Mouse (Mus musculus) neutrophil, adult 59 days (primary cell): ENCODE measurements around the gene Ndufaf1. TPM values are rescaled to one million over a fixed set of nuclear protein-coding genes. Genes with fewer than 3 reads are reported as not detected.

Experiments
- total RNA-seq, 2 experiments: library from RNA; stranded (reverse); gene quantifications; 1 replicate in 1 of 2; 2 replicates in 1 of 2; pipeline ENCODE4 v1.2.4; 2023

Gene Ndufaf1
- total RNA-seq = 1 to 10 TPM; 7.2 to 8.2 TPM

DNA sequence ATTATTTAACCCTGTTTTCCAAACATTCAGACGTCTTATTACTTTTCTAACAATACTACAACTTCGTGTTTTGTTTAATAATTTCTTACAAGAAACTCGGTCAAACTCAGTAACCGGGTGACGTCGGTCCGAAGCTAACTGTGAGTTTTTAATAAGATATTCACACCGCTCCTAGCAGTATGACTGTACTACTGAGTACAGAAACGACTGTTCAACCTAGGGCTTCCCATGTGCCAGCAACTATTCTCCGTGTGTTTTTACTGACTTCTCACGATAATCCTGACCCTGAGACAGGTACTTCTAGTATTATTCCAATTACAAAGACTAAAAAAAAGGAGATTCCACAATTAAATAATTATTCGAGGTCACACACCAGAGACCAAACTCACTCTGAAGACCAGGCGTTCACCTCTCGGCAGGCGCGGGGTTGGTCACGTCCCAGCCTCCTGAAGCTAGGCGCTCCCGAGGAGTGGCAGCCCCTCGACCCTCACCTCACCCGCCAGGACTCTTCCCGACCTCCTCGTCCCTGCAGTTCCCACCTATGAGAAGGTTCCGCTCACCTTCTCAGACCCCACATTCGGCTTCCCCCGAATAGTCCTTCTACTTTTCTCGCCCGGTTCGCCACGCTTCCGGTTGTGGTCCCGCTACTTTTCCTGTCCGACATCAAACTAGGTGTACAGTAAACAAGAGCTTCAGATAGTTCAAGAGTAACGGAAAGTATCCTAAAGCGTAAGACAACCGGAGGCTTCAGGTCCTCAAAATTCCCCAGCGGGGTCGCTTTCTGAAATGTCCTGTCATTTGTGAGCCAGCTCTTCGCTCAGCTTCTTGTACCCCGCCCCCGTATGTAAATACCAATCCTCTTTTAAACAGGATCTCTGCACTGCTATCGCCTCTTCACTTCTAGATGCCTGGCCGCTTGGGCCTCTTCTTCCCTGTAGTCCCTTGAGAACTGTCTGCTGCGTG, at the start of gene Ndufaf1:
Ndufaf1 (minus strand) TSS at position 608 of the 963 bp plus-strand sequence.

DNA sequence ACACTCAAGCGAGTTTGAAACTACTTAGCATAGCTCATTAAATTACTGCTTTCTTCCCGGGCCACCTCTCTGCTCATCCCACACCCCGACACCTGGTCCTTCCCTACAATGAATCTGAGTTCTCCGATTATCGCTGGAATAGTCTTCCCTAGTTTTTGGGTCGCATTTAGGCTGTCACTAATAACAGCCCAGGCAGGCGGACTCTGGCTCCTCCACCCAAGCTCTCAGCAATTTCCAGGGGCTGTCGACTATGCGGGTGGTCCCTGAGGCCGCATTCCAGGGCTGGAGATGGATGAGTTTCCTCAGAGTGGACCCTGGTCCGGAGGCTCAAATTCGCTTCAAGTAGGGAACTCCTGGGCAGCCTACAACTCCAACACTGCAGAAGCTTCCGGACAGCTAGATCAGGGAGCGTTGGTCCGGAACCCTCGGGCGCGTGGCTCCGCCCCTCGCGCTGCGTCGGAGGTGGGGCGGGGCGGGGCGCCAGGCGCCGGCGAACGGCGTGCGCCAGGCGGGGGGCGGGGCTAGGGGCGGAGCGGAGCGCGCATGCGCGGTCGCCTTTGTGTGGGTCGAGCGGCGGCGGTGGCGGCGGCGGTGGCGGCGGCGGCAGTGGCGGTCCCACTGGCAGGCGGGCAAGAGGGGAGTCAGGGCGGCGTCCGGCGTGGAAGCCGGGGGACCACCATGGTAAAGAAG, 12.0 kb upstream of the Ndufaf1 start, which contains the start of gene Rtf1:
Rtf1 (plus strand) TSS at position 544 of the 690 bp plus-strand sequence.

DNA sequence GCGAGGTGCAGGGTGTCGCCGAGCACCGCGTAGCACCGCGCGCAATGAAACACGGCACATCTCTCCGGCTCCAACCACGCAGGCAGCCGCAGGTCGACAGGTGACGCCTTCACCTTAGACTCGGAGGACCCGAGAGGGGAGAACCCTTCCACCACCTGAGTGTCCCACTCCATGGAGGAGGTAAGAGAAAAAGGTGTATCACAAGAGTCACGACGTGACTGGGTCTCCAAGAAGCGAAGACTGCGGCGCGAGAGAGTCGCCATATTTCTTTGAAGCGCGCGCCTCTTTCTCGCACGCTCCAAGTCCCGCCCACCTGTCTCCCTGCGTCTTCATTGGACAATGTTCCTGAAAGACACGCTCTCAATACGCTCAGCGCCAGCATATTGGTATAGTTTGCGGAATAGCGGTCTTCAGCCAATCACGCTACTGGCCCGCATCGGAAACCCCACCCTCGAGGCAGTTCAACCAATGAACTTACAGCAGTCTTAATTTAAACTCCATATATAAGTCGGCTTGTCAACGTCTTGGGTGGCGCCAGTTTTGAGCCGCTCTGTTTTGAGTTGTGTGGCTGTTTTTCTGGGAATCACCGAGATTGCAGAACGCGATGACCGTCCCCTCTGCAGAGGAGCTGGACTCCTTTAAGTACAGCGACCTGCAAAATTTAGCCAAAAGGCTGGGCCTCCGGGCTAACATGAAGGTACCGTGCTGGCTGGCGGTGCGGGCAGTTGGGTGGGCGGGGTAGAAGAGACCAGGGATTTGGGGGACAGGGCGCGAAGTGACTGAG, 44.2 kb downstream of the Ndufaf1 start, which contains the start of the genes Nusap1 and Oip5:
Nusap1 (plus strand) TSS at position 100 of the 784 bp plus-strand sequence.
Oip5 (minus strand) TSS at position 271 of the 784 bp plus-strand sequence.

Other genes starting within 250 kb of the Ndufaf1 start
- 10 to 100 TPM; 17.8 to 20.6 TPM for gene Ino80, start 185.1 kb downstream of the Ndufaf1 start, total RNA-seq
- gene Exd1, start 115.2 kb downstream of the Ndufaf1 start, total RNA-seq = under 1 TPM; 0.36 to 0.44 TPM
- 100 to 1,000 TPM; 187 to 198 TPM for gene Chp1, start 115.1 kb downstream of the Ndufaf1 start, total RNA-seq
- 10 to 100 TPM; 34.5 to 41.5 TPM for gene Nusap1, start 44.5 kb downstream of the Ndufaf1 start, total RNA-seq
- gene Oip5, start 44.4 kb downstream of the Ndufaf1 start, total RNA-seq = 1 to 10 TPM; 7.6 to 9.3 TPM
- gene Rtf1, start 12.2 kb upstream of the Ndufaf1 start, total RNA-seq = 10 to 100 TPM; 26.9 to 31.5 TPM
- gene Itpka, start 79.5 kb upstream of the Ndufaf1 start, total RNA-seq = under 1 TPM in 1 of 2 experiments, not detected in 1; 0.20 TPM
- not detected for gene Ltk, start 97.6 kb upstream of the Ndufaf1 start, total RNA-seq
- 10 to 100 TPM in 1 of 2 experiments, 1 to 10 TPM in 1; 7.9 to 10.5 TPM for gene Rpap1, start 124.7 kb upstream of the Ndufaf1 start, total RNA-seq
- 1 to 10 TPM in 1 of 2 experiments, under 1 TPM in 1; 0.24 to 1.3 TPM for gene Tyro3, start 134.9 kb upstream of the Ndufaf1 start, total RNA-seq
- gene Mga, start 234.4 kb upstream of the Ndufaf1 start, total RNA-seq = 10 to 100 TPM; 36.8 to 43.5 TPM